ENCODE assay signal across 8 mouse cellular contexts in the genomic region with DNA sequence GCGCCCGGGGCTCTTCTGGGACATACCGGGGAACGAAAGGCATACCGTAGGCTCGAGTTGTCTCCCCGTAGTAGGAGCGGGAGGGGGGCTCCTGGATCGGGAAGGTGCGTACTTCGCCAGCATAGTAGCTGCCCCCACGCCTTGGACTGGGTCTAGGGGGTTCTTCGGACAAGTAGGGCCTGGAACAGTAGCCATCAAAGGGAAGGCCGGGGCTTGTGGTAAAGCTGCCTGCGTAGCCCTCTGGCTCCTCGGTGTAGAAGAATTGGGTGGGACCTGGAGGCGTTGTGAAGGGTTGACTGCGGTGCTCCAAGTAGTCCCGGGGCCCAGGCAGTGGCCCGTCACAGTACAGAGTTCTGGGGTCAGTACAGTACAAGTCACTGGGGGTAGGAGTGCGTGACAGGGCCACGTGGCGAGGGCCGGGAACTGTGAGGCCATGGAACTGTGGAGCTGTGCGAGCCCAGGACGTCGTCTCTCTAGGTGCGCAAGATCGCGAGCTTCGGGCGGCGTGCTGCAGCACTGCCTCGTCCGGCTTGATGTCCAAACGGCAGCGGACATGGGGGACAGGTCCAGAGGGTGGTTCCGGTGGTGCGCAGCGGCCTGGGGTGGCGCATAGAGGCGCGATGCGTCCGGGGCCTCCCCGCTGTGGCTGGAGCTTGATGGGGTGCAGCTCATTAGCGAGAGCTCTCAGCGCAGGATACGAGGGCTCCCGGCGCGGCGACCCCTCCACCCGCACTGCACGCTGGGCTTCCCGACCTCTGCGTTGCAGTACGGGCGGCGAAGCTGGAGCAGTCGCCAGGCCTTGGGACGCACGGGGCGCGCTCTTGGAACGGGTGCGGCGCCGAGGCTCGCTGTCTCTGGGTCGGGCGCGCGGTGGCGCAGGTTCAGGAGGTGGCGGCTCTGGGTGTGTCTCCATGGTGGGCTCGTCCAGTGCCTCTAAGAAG. TPM values are rescaled to one million over a fixed set of nuclear protein-coding genes. Genes with fewer than 3 reads are reported as not detected.
DNase-seq lines count a peak whose midpoint lies in the region; ATAC-seq and TF ChIP-seq lines count a peak whose summit lies in the region.

No protein-coding gene starts in this region.

- H3K27me3 ChIP-seq in heart, embryonic 10.5 days (ENCODE audit: insufficient read depth, poor library complexity, severe bottlenecking), result peaks cover 61% of the 10 kb centered on the region
- peaks cover 67% of the 10 kb centered on the region for H3K27me3 ChIP-seq in E14TG2a.4 (ENCODE audit: insufficient read depth, low read length)
- H3K27me3 ChIP-seq in embryonic facial prominence, embryonic 12.5 days, result peaks cover 58% of the 10 kb centered on the region
- peaks cover 43% of the 10 kb centered on the region for H3K27me3 ChIP-seq in intestine, postnatal 0 days (replicated peaks; ENCODE audit: control insufficient read depth, insufficient read depth, low read length)
- H3K27me3 ChIP-seq in stomach, embryonic 15.5 days (replicated peaks), result peaks cover 52% of the 10 kb centered on the region

- H3K9me3 ChIP-seq in heart, embryonic 10.5 days, result no peaks in the 10 kb centered on the region
- no peaks in the 10 kb centered on the region for H3K9me3 ChIP-seq in E14TG2a.4 (ENCODE audit: low read length)
- H3K9me3 ChIP-seq in embryonic facial prominence, embryonic 12.5 days, result no peaks in the 10 kb centered on the region
- H3K9me3 ChIP-seq in intestine, postnatal 0 days (ENCODE audit: control insufficient read depth), result no peaks in the 10 kb centered on the region
- no peaks in the 10 kb centered on the region for H3K9me3 ChIP-seq in stomach, embryonic 15.5 days

- H3K4me1 ChIP-seq in heart, embryonic 10.5 days, result peaks cover 68% of the 10 kb centered on the region
- H3K4me1 ChIP-seq in E14TG2a.4 (replicated peaks; ENCODE audit: low read depth, low read length), result peaks cover 78% of the 10 kb centered on the region
- H3K4me1 ChIP-seq in embryonic facial prominence, embryonic 12.5 days, result peaks cover 52% of the 10 kb centered on the region
- peaks cover 34% of the 10 kb centered on the region for H3K4me1 ChIP-seq in intestine, postnatal 0 days (replicated peaks; ENCODE audit: control insufficient read depth, insufficient read depth, low read length)
- H3K4me1 ChIP-seq in stomach, embryonic 15.5 days, result peaks cover 66% of the 10 kb centered on the region

- H3K27ac ChIP-seq in heart, embryonic 10.5 days, result no peak overlapping the region
- no peak overlapping the region for H3K27ac ChIP-seq in embryonic facial prominence, embryonic 12.5 days
- no peak overlapping the region for H3K27ac ChIP-seq in intestine, postnatal 0 days (ENCODE audit: low read depth, low read length)
- H3K27ac ChIP-seq in stomach, embryonic 15.5 days, result no peak overlapping the region

- H3K4me3 ChIP-seq in heart, embryonic 10.5 days, result peak overlapping the region; percentile 49
- peak overlapping the region; percentile 69 for H3K4me3 ChIP-seq in E14TG2a.4 (replicated peaks; ENCODE audit: low read length)
- peak overlapping the region; percentile 25; the same call in 1 of the 2 replicates for H3K4me3 ChIP-seq in embryonic facial prominence, embryonic 12.5 days
- H3K4me3 ChIP-seq in intestine, postnatal 0 days (ENCODE audit: low read depth, low read length), result peak overlapping the region; percentile 29
- peak overlapping the region; percentile 22 for H3K4me3 ChIP-seq in stomach, embryonic 15.5 days (replicated peaks)

- DNase-seq in heart, embryonic 10.5 days (ENCODE audit: low spot score), result no peak
- no peak for DNase-seq in heart, postnatal 25 days (ENCODE audit: low spot score)
- DNase-seq in gastrocnemius, postnatal 25 days, result no peak
- DNase-seq in layer of hippocampus, adult 9-11 months, result no peak

- intact Hi-C loops in heart, postnatal 25 days (cut with DNase I), result no loop called here

- TF ChIP-seq CTCF in E14TG2a.4 (conservative IDR thresholded peaks at IDR 0.05; ENCODE audit: low read length), result no peak
- no peak for TF ChIP-seq CTCF in intestine, postnatal 0 days (IDR thresholded peaks at IDR 0.05; ENCODE audit: low read depth)

- no peak for ATAC-seq in embryonic facial prominence, embryonic 12.5 days (ENCODE audit: insufficient number of reproducible peaks, insufficient read depth, low FRiP score, low TSS enrichment)
- ATAC-seq in intestine, postnatal 0 days, result no peak
- no peak for ATAC-seq in stomach, embryonic 15.5 days (ENCODE audit: insufficient read depth, low FRiP score, low read depth)

- H3K9ac ChIP-seq in embryonic facial prominence, embryonic 12.5 days, result no peak overlapping the region
- no peak overlapping the region for H3K9ac ChIP-seq in intestine, postnatal 0 days (ENCODE audit: low read depth, low read length)
- no peak overlapping the region for H3K9ac ChIP-seq in stomach, embryonic 15.5 days

- peaks cover 15% of the 10 kb centered on the region for H3K36me3 ChIP-seq in heart, embryonic 10.5 days
- peaks cover 20% of the 10 kb centered on the region for H3K36me3 ChIP-seq in E14TG2a.4 (ENCODE audit: insufficient read depth, low read length)
- H3K36me3 ChIP-seq in embryonic facial prominence, embryonic 12.5 days, result peaks cover 14% of the 10 kb centered on the region
- H3K36me3 ChIP-seq in intestine, postnatal 0 days (ENCODE audit: control insufficient read depth, insufficient read depth), result peaks cover 7% of the 10 kb centered on the region
- peaks cover 6% of the 10 kb centered on the region for H3K36me3 ChIP-seq in stomach, embryonic 15.5 days

- H3K4me2 ChIP-seq in embryonic facial prominence, embryonic 12.5 days (replicated peaks), result peak overlapping the region; percentile 40
- peak overlapping the region; percentile 66 for H3K4me2 ChIP-seq in intestine, postnatal 0 days (replicated peaks; ENCODE audit: low read depth)
- H3K4me2 ChIP-seq in stomach, embryonic 15.5 days, result peak overlapping the region; percentile 51

- 5% methylated on average over 77 of the region's 77 CpGs for WGBS in heart, embryonic 10.5 days
- WGBS in embryonic facial prominence, embryonic 12.5 days, result 6% methylated on average over 77 of the region's 77 CpGs
- WGBS in intestine, postnatal 0 days, result 10% methylated on average over 77 of the region's 77 CpGs
- 7% methylated on average over 77 of the region's 77 CpGs for WGBS in stomach, embryonic 15.5 days

RNA-seq across cellular contexts. Expression of gene Ajm1, which starts 2.5 kb away (rescaled TPM):
- polyA plus RNA-seq in heart, embryonic 10.5 days (2016; fragmentation: Nextera tagmentation; extraction: Ambion mirVana), result 0.08 TPM in 1 of 2 replicates, not detected in the other
- total RNA-seq in heart, postnatal 25 days (2021), result under 1 TPM; 0.08 to 0.10 TPM
- polyA plus RNA-seq in embryonic facial prominence, embryonic 12.5 days (2016; fragmentation: Nextera tagmentation; extraction: Ambion mirVana), result 0.20 and 0.24 TPM in 2 replicates
- 0.68 and 0.78 TPM in 2 replicates for polyA plus RNA-seq in intestine, postnatal 0 days (2015; fragmentation: Nextera tagmentation; extraction: Ambion mirVana)
- polyA plus RNA-seq in stomach, embryonic 15.5 days (2015; fragmentation: Nextera tagmentation; extraction: Ambion mirVana), result 1.0 and 1.1 TPM in 2 replicates
- total RNA-seq in gastrocnemius, postnatal 25 days (2021), result not detected

RNA-seq across cellular contexts. Expression of gene Phpt1, which starts 4.0 kb away (rescaled TPM):
- 160 and 170 TPM in 2 replicates for polyA plus RNA-seq in heart, embryonic 10.5 days (2016; fragmentation: Nextera tagmentation; extraction: Ambion mirVana)
- 10 to 100 TPM; 63.0 to 70.0 TPM for total RNA-seq in heart, postnatal 25 days (2021)
- polyA plus RNA-seq in embryonic facial prominence, embryonic 12.5 days (2016; fragmentation: Nextera tagmentation; extraction: Ambion mirVana), result 156 and 177 TPM in 2 replicates
- polyA plus RNA-seq in intestine, postnatal 0 days (2015; fragmentation: Nextera tagmentation; extraction: Ambion mirVana), result 116 TPM in 2 replicates
- 144 and 151 TPM in 2 replicates for polyA plus RNA-seq in stomach, embryonic 15.5 days (2015; fragmentation: Nextera tagmentation; extraction: Ambion mirVana)
- 10 to 100 TPM; 50.1 to 53.7 TPM for total RNA-seq in gastrocnemius, postnatal 25 days (2021)

RNA-seq across cellular contexts. Expression of gene Mamdc4, which starts 4.4 kb away (rescaled TPM):
- 1.6 and 3.7 TPM in 2 replicates for polyA plus RNA-seq in heart, embryonic 10.5 days (2016; fragmentation: Nextera tagmentation; extraction: Ambion mirVana)
- 1 to 10 TPM; 1.3 to 3.2 TPM for total RNA-seq in heart, postnatal 25 days (2021)
- 4.2 and 10.1 TPM in 2 replicates for polyA plus RNA-seq in embryonic facial prominence, embryonic 12.5 days (2016; fragmentation: Nextera tagmentation; extraction: Ambion mirVana)
- 588 and 718 TPM in 2 replicates for polyA plus RNA-seq in intestine, postnatal 0 days (2015; fragmentation: Nextera tagmentation; extraction: Ambion mirVana)
- 74.5 and 104 TPM in 2 replicates for polyA plus RNA-seq in stomach, embryonic 15.5 days (2015; fragmentation: Nextera tagmentation; extraction: Ambion mirVana)
- total RNA-seq in gastrocnemius, postnatal 25 days (2021), result 1 to 10 TPM; 1.7 to 3.2 TPM

RNA-seq across cellular contexts. Expression of gene Edf1, which starts 21.4 kb away (rescaled TPM):
- polyA plus RNA-seq in heart, embryonic 10.5 days (2016; fragmentation: Nextera tagmentation; extraction: Ambion mirVana), result 336 and 382 TPM in 2 replicates
- total RNA-seq in heart, postnatal 25 days (2021), result 100 to 1,000 TPM; 209 to 218 TPM
- 310 and 331 TPM in 2 replicates for polyA plus RNA-seq in embryonic facial prominence, embryonic 12.5 days (2016; fragmentation: Nextera tagmentation; extraction: Ambion mirVana)
- 481 and 496 TPM in 2 replicates for polyA plus RNA-seq in intestine, postnatal 0 days (2015; fragmentation: Nextera tagmentation; extraction: Ambion mirVana)
- polyA plus RNA-seq in stomach, embryonic 15.5 days (2015; fragmentation: Nextera tagmentation; extraction: Ambion mirVana), result 371 and 375 TPM in 2 replicates
- 100 to 1,000 TPM; 142 to 162 TPM for total RNA-seq in gastrocnemius, postnatal 25 days (2021)

RNA-seq across cellular contexts. Expression of gene Rabl6, which starts 29.3 kb away (rescaled TPM):
- 57.9 and 69.6 TPM in 2 replicates for polyA plus RNA-seq in heart, embryonic 10.5 days (2016; fragmentation: Nextera tagmentation; extraction: Ambion mirVana)
- 10 to 100 TPM; 61.8 to 66.1 TPM for total RNA-seq in heart, postnatal 25 days (2021)
- 79.0 and 84.9 TPM in 2 replicates for polyA plus RNA-seq in embryonic facial prominence, embryonic 12.5 days (2016; fragmentation: Nextera tagmentation; extraction: Ambion mirVana)
- polyA plus RNA-seq in intestine, postnatal 0 days (2015; fragmentation: Nextera tagmentation; extraction: Ambion mirVana), result 26.8 and 26.9 TPM in 2 replicates
- polyA plus RNA-seq in stomach, embryonic 15.5 days (2015; fragmentation: Nextera tagmentation; extraction: Ambion mirVana), result 64.2 and 65.6 TPM in 2 replicates
- 10 to 100 TPM; 63.5 to 67.8 TPM for total RNA-seq in gastrocnemius, postnatal 25 days (2021)
